Mouse (Mus musculus): ENCODE measurements around the gene Lrrn4cl.
"Not testable (repeated sequence)": the region's sequence is repeated elsewhere in the genome, so short reads cannot be mapped to it uniquely, and the experiment has no call there.

The Lrrn4cl gene

GRCm38 (mm10) chr19:8850402-8850901, at the start of gene Lrrn4cl:
Lrrn4cl (plus strand) TSS chr19:8850768.
- DNase-seq (ENCODE audit: low spot score in 2 of 2) = no peak

- DNase-seq (ENCODE audit: low spot score in 2 of 2) = peak; percentile 97 to 98
Observed at GRCm38 (mm10) chr19:8802130-8802821, 48.3 kb upstream of the Lrrn4cl start, which contains the start of gene Zbtb3. Zbtb3 (plus strand) TSS chr19:8802555.

- no peak for DNase-seq (ENCODE audit: low spot score in 2 of 2)
Observed at GRCm38 (mm10) chr19:8803204-8803780, 47.3 kb upstream of the Lrrn4cl start.

DNA sequence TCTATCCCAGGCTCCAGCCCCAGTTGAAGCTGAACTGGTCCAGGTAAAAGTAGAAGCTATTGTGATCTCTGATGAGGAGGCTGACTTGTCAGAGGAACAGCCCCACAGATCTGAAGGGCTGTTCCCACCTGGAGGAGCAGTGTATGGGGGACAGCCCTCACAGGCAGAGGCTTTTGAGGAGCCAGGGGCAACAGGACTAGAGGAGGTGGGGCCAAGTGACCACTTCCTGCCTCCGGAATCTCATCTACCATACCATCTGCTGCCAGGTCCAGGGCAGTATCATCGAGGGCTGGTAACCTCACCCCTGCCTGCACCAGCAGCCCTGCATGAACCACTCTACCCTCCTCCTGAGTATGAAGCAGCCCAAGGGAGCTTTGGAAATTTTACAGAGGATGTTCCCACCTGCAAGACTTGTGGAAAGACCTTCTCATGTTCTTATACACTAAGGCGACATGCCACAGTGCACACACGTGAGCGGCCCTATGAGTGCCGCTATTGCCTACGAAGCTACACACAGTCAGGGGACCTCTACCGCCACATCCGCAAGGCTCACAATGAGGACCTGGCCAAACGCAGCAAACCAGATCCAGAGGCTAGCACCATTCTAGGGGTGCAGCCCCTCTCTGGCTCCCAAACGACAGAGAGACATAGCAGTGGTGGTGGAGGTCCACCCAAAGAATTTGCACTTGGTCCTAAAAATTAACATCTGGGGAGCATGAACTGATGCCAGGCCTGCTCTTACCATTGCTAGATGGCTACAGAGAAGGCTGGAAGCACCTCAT, 46.5 kb upstream of the Lrrn4cl start:
- DNase-seq (ENCODE audit: low spot score in 2 of 2) = no peak

DNA sequence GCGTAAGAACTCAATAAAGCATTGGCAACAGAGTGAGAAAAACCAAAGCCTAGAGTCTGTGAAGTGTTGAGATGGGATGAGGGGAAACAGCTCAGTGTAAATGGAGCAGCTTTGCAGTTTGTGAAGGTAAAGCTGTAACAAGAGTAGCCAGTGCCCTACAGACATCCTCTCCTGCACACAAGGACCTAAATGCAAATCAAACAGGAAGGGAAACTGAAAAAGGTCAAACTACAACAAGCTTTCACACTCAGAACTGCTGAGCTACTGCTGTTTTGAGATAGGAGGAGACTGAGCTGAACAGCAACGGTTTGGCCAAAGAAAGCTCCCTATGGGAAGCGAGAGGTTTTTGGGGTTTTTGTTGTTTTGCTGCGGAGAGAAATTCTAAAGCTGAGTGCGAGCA, 43.8 kb upstream of the Lrrn4cl start:
- no peak for DNase-seq (ENCODE audit: low spot score in 2 of 2)

- DNase-seq (ENCODE audit: low spot score in 2 of 2) = no peak
Observed at GRCm38 (mm10) chr19:8815812-8816211, 34.8 kb upstream of the Lrrn4cl start.

- DNase-seq (ENCODE audit: low spot score in 2 of 2) = no peak
Observed at GRCm38 (mm10) chr19:8817001-8817400, 33.6 kb upstream of the Lrrn4cl start.

DNA sequence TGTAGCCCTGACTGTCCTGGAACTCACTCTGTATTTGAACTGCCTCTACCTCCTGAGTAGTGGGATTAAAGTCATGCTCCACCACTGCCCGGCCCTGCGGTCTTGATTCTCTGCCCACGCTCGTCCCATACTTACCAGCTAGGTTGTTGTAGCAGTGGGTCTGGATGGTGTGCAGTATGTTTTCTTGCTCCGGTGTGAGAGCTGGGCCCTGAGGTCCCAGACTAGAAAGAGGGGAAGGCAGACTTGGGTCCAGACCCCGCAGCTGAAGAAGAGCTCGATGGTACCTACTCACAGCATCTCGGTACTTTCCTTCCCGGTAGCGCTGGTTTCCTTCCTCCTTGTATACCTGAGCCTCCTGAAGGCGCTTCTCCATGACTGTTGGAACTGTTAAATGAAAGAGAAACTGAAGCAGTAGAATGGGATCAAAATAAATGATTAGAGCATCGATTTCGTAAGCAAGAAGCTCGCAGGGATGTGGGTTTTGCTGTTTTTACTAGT, 32.2 kb upstream of the Lrrn4cl start:
- no peak for DNase-seq (ENCODE audit: low spot score in 2 of 2)

DNA sequence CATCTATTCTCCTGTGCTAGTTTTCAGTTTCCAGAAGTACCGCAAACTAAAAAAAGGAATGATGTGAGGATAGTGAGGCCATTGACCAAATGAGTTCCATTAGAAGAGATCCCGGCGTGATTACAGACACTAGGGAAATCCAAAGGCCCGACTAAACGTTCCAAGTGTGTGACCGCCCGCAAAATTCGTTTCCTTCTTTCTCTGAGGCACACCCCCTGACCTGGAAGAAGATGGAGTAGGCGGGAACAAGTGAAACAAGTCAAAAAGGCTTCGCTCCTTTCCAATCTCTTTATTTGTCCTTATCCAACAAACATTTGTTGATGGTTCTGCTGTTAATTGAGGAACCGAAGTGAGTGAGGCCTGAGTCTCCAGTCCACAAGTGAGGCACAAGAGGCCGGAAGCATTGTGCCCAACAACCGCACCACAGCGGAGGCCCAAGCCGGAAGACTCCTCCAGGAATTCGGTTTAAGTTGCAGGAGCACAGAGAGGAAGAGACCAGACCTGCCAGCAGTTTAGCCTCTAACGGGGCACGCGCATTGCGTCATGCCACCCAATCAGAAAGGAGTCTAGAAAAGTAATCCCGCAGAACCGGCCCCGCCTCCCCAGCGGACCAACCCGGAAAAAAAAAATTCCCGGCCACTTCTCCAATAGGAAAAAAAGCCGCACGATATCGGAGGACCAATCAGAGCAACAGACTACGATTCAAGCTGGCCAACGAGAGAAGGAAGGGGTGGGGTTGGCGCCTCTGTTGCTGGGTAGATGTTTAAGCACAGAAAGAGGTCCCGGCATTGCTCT, 31.6 kb upstream of the Lrrn4cl start, which contains the start of gene Ttc9c:
Gene Ttc9c (minus strand): TSS at position 533 of the 795 bp plus-strand sequence.
- peak; percentile 96 to 99 for DNase-seq (ENCODE audit: low spot score in 2 of 2)

DNA sequence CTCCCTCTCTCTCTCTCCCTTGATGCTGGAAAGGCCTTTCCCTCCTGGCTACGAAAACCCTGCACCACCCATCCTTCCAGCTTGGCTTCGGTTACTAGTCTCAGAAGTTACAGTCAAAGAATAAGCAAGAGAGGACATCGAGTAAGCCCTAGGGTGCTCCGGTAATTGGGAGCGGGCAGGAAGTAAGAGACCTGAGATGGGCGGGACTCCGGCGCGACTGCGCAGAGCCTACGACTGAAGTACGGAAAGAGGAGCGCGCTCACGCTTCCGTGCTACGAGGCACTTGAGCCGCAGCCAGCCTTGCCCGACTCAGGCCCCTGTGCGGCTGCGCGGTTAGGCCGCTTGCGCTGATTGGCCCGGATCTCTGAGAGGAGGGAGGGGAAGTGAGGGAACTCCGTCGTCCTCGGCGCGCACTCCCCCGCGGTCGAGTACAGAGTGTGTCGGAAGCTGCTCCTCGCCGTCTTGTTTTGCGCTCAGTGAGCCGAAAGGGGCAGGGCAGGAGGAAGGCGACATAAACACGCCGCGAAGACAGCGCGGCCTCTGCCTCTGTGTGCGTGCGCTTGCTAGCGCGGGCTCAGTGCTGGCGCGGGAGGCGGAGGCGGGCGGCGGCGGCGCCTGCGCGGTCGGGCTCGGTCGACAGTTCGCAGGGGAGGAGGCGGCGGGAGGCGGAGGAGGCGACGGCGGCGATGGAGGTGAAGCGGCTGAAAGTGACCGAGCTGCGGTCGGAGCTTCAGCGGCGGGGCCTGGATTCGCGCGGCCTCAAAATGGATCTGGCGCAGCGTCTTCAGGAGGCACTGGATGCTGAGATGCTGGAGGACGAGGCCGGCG, 30.8 kb upstream of the Lrrn4cl start, which contains the start of gene Hnrnpul2:
Gene Hnrnpul2 (plus strand): TSS at position 415 of the 828 bp plus-strand sequence.
- peak; percentile 97 to 99 for DNase-seq (ENCODE audit: low spot score in 2 of 2)

GRCm38 (mm10) chr19:8820424-8820956, 30.1 kb upstream of the Lrrn4cl start:
- no peak for DNase-seq (ENCODE audit: low spot score in 2 of 2)

GRCm38 (mm10) chr19:8821146-8821545, 29.4 kb upstream of the Lrrn4cl start:
- no peak for DNase-seq (ENCODE audit: low spot score in 2 of 2)

GRCm38 (mm10) chr19:8822696-8823095, 27.9 kb upstream of the Lrrn4cl start:
- DNase-seq (ENCODE audit: low spot score in 2 of 2) = no peak

DNA sequence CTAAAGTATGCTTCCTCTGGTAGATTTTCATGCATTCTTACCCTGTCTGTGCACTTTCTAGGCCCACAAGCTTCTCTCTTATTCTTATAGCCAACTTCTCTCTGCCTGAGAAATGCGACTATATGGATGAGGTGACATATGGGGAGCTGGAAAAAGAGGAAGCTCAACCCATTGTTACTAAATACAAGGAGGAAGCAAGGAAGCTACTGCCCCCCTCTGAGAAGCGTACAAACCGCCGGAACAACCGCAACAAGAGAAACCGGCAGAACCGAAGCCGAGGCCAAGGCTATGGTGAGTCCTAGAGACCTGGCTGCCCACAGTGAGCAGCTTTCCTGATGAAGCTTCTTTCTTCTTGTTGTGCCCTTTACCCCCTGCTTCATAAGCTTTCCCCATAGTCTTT, 20.9 kb upstream of the Lrrn4cl start, which contains the start of gene AC129217.1:
Gene AC129217.1 (plus strand): TSS at position 114 of the 400 bp plus-strand sequence.
- no peak for DNase-seq (ENCODE audit: low spot score in 2 of 2)

DNA sequence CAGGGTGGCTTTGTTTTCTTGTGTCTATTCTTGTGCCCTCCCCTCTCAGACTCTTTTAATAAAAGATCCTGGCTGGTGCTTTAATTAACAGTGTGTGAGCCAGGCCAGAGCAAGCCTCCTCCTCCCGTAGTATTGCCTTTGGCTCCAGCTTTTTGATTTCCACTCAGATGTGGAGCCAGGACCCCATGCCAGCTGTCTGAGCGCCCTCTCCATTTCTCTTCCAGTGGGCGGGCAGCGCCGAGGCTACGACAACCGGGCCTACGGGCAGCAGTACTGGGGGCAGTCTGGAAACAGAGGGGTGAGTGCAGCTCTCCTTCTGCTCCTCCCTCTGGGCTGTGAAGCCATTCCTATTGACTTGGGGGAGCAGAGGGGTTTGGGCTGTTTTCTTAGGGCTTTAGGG, 19.9 kb upstream of the Lrrn4cl start:
- no peak for DNase-seq (ENCODE audit: low spot score in 2 of 2)

- DNase-seq (ENCODE audit: low spot score in 2 of 2) = no peak
Observed at GRCm38 (mm10) chr19:8831262-8831661, 19.3 kb upstream of the Lrrn4cl start.

DNA sequence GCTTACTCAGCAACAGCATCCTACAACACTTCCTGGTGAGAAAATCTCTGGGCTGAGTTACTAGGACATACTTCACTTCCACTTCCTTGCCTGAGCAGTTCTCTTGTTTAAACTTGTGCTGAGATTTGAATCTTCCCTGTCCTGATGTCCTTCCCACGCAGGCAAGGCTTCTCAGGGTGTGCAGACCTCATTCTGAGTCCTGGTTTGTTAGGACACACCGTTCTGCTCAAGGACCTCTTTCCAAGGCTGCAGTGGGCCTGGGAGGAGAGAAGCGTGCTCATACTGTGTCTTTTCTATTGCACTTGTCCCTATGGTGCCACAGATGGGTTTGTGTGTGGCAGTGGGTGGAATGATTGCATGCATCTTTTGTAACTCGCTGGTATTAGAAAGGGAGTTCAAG, 17.6 kb upstream of the Lrrn4cl start:
- no peak for DNase-seq (ENCODE audit: low spot score in 2 of 2)

- not testable (repeated sequence) for DNase-seq (ENCODE audit: low spot score in 2 of 2)
Observed at GRCm38 (mm10) chr19:8836327-8836726, 14.2 kb upstream of the Lrrn4cl start.

- DNase-seq (ENCODE audit: low spot score in 2 of 2) = peak; percentile 81 to 90
Observed at GRCm38 (mm10) chr19:8837251-8837791, 13.2 kb upstream of the Lrrn4cl start, which contains the start of gene Bscl2. Bscl2 (plus strand) TSS chr19:8837467.

All from left cerebral cortex, adult 9 months (tissue).